Mouse (Mus musculus): ENCODE measurements around the gene Nfix.

The Nfix gene

GRCm38 (mm10) chr8:84798446-84799135 lies 1.6 kb downstream of the Nfix start:
- CTCF ChIA-PET = interaction anchor here (0.6 kb wide), 2 partner anchors 17 to 89 kb away, joined by 3 to 16 read pairs; no protein-coding TSS in a partner anchor

DNA sequence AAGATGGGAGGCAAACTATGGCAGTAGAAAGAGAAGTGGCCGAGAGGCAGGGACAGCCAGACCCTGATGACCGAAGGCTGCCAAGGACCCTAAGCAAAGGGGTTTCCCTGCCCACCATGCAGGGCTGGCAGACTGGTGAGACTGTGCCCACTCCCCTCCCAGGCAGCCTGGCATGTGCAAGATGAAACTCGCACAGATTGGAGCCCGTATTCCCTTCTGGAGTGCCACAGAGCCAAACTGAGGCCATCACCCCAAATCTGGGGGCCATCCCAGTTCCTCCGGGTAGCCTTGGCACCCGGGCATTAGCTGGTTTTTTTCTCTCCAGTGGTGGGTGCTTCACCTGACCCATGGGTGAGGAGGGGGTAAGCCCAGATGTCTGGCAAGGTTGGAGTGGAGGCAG lies 2.2 kb downstream of the Nfix start:
- CTCF ChIA-PET = interaction anchor here (0.6 kb wide), 2 partner anchors 17 to 88 kb away, joined by 3 to 16 read pairs; no protein-coding TSS in a partner anchor

- CTCF ChIA-PET = no interaction called here
Measured at GRCm38 (mm10) chr8:84797256-84797797, 2.8 kb downstream of the Nfix start.

- CTCF ChIA-PET = no interaction called here
Measured at GRCm38 (mm10) chr8:84794486-84794885, 5.7 kb downstream of the Nfix start.

GRCm38 (mm10) chr8:84793791-84794485 lies 6.2 kb downstream of the Nfix start:
- CTCF ChIA-PET = no interaction called here

DNA sequence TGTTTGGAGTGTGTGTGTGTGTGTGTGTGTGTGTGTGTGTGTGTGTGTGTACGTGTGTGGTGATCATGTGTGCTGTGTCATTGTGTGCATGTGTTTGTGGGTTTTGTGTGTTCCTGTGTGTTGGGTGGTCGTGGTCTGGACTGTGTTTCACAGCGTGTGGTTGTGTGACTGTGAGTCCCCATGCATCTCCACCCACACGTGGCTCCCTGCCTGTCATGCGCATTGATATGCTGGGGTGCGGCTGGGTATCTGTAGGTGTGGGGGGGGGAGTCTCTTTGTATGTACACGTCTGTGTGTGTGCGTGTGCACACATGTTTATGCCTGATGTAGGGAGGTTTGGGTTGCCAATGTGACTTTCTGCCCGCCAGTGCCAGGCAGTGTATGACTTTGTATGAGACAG lies 7.0 kb downstream of the Nfix start:
- CTCF ChIA-PET = no interaction called here

GRCm38 (mm10) chr8:84792429-84792947 lies 7.7 kb downstream of the Nfix start:
- CTCF ChIA-PET = no interaction called here

- CTCF ChIA-PET = no interaction called here
Measured at GRCm38 (mm10) chr8:84790537-84790936, 9.6 kb downstream of the Nfix start.

GRCm38 (mm10) chr8:84789855-84790486 lies 10.2 kb downstream of the Nfix start:
- CTCF ChIA-PET = no interaction called here

- CTCF ChIA-PET = no interaction called here
Measured at GRCm38 (mm10) chr8:84789345-84789744, 10.8 kb downstream of the Nfix start.

DNA sequence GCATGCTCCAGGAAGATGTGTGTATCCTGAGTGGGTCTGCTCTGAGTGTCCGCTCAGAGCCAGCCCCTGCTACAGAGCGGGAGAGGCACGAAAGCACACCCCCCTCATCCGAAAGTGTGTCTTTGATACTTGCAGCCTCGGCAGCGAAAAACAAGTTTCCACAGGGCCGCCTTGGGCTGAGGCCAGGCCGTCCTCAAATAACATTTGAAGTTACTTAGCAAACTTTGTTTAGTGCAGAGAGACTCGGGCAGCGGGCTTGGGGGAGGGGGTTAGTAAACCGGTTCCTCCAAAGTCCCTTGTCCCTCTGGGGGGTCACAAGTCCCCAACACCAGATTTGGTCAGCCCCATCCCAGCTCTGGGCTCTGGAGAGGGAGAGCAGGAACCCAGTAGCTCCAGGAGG lies 11.2 kb downstream of the Nfix start:
- CTCF ChIA-PET = no interaction called here

GRCm38 (mm10) chr8:84787523-84788302 lies 12.4 kb downstream of the Nfix start:
- CTCF ChIA-PET = no interaction called here

DNA sequence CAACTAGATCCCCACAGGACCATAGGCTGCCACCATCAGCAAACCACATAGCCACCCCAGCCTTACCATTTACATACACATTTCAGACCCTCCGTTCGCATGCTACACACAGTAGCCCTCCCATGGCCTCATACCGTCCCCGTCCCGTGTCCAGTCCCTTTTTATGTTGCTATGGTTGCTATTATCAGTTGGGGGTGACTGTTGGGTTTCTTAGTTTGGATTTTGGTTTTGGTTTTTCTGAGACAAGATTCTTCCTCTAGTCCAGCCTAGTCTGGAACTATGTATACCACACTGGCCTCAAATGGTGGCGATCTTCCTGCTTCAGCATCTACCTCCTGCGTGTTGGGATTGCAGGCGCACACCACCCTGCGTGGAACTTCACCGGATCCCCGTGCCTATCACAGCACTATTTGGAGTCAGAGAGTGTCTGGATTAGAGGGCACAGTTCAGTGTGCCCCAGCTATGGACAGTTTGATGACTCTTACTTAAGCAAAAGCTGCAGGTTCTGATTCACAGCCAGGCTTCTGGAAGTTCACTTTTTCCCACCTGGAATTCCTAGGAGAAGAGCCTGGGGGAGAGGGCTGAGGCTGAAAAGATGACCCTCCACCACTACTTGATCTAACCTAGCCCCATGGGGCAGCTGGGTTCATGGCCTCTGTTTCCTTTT lies 13.2 kb downstream of the Nfix start:
- CTCF ChIA-PET = no interaction called here

DNA sequence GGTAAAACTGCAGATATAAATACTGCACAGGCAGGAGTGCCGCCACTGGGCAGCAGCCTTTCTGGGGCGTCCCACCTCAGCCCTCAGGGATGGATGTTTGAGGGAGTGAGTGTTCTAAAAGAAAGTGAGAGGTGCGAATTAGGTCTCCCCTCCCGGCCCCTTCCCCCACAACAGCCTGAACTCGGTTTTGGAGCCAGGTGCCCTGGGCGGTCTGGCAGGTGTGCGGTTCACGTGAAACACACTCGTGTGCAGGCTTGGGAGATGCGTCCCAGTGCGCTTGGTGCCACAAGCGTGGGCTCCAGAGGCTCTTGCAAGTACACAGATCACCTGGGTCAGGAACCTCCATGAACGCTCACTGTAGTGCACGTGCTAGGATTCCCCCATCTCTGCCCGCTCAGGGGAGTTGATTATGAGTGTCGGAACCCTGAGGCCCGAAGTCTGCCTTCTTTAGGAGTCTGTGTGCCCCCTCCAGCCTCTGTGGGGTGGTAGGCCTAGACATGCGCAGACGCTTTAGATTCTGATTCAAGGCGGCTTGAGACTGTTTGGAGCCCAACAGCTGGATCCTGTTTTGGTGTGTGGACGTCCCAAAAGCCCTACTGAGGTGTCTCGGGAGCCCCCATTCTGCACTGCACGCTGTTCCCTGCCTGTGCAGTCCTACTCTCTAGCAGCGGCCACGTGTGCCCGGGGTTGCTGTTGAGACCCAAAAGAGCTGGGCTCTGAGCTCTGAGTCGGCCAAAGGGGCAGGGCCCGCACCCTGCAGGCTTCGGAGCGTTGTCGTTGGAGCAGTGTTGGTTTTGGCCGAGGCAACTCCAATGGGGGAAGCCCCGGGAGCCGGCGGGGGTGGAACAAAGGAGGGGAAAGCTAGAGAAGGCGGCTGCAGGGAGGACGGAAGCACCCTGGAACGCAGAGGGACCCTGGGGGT lies 14.1 kb downstream of the Nfix start:
- CTCF ChIA-PET = no interaction called here

GRCm38 (mm10) chr8:84785506-84785755 lies 14.7 kb downstream of the Nfix start:
- CTCF ChIA-PET = no interaction called here

DNA sequence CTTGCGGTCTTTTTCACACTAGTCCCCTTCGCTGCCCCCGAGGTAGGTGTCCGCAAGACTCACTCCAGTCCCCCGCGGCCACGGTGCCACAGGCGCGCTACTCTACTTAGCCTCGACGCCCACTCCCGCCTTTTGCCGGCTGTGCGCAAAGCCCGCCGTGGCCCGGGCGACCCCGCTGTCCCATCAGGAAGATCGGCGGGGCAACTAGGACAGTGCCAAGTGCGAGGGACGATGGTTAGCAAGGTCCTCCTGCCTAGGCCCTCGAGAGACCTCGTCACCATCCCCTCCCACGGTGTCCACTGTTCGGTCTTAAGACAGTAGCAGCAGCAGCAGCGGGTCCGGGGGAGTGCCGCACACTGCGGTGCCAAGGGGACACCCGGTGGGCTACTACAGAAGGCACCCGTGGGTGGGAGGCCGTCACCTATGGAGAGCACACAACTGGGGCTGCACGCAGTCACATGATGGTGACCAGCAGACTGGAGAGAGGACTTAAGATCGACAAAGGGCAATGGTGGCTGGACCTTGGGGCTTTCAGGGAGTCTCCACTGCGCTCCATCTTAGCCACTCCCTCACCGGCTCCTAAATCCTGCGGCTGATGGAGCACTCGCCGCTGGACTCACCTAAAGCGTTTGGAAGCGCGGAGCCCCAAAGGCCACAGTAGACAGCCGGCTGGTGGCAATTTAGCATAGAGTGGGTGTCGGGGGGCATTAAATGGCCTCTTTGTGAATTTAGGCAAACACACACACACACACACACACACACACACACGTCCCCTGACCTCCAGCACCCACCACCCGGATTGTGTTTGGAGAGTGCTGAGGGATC lies 15.3 kb downstream of the Nfix start:
- CTCF ChIA-PET = no interaction called here

GRCm38 (mm10) chr8:84783919-84784581 lies 16.1 kb downstream of the Nfix start:
- CTCF ChIA-PET = no interaction called here

DNA sequence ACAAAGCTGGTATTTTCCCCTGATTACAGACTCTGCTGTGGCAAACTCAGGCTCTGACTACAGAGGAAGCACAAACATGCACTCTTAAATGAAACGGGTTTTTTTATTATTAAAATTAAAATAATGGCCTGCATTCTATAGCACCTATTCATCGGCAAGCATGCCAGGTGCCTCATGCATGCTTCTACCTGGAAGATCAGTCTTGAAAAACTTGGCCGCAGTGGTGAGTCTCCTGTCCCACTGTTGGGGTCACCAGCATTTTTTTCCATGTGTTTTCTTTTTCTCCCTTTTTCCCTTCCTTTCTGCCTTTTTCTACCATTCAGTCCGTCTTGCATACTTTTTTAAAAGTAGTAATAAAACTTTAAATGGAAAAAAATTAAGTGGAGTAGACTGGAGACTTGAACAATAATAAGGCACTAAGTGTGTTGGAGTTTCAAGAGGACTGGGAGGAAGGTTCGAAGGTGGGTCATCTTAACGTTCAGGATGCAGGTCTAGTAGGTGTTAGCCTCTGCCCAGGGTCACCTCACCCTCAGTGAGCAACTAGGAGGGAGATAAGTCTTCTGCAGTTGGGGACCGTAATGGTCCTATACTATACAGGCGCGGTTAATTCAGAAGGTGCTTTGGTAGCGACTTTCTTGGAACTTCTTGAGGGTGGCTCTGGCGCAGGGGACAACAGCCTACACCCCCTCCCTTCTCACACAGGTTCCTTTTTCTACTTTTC lies 16.8 kb downstream of the Nfix start:
- CTCF ChIA-PET = no interaction called here

Data from spleen, embryonic (tissue).